Mouse (Mus musculus) ES-Bruce4 (cell line): Measurements from ENCODE around the gene Pih1d1.

Source experiments
- CTCF ChIP-seq: IDR thresholded peaks from one replicate; pipeline ENCODE4 v1.8.1; 2011; ENCODE audit warnings: low read depth, low read length
- EP300 ChIP-seq: IDR thresholded peaks from 2 replicates; pipeline ENCODE4 v1.6.1; 2011; ENCODE audit warnings: low read depth, low read length; ENCODE audit not compliant: insufficient read depth

DNA sequence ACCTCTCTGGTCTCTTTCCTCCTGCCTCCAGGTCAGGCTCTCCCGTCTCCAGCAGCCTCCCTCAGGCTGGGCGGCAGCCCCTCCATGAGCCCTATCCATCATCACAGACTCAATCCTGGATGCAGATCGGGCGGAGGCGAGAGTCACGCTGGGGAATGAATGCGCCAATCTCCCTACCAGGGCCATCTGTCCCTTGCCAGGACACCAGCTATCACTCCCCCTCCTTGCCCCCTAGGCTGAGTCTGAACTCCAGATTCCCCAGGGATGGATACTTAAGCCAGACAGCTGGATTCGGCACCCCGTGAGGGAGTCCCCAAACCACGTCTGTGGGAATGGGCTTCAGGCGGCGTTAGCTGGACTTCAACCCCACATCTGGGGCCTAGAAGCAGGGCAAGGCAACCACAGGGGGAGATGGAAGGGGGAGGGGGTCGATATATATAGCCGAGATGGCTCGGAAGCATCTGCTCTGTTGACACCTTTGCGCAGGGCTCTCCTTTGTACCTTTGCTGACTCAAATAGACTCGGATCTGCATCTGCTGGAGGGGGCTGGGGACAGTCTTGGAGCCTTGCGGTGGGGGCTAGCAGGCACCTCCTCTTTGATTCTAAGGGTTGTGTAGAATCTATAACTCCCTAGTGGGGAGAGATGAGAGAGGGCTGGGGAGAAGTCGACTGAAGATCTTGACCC is 13.8 kb downstream of the Pih1d1 start:
- no peak for TF ChIP-seq EP300
- TF ChIP-seq CTCF, result no peak
